Mouse (Mus musculus) erythroblast, embryonic 14.5 days (primary cell): ENCODE data around the gene Npepl1. TPM values are rescaled to one million over a fixed set of nuclear protein-coding genes. Genes with fewer than 3 reads are reported as not detected.

Experiments used
- H3K27me3 ChIP-seq: 2 replicates; pipeline ENCODE4 v1.6.1; 2012; ENCODE audit warnings: inconsistent platforms; ENCODE audit not compliant: control insufficient read depth
- H3K36me3 ChIP-seq: 2 replicates; pipeline ENCODE4 v1.6.1; 2012; ENCODE audit warnings: mild to moderate bottlenecking, inconsistent platforms; ENCODE audit not compliant: control insufficient read depth
- H3K4me1 ChIP-seq: 2 replicates; pipeline ENCODE4 v1.6.1; 2012; ENCODE audit warnings: inconsistent platforms; ENCODE audit not compliant: control insufficient read depth
- H3K4me3 ChIP-seq: replicated peaks from 2 replicates; pipeline ENCODE3; 2012; ENCODE audit warnings: moderate library complexity, mild to moderate bottlenecking, inconsistent platforms
- H3K9me3 ChIP-seq: 2 replicates; pipeline ENCODE4 v1.6.1; 2012; ENCODE audit warnings: low read length, inconsistent platforms, mixed read lengths; ENCODE audit not compliant: control insufficient read depth
- GATA1 ChIP-seq: IDR thresholded peaks from 2 replicates; pipeline ENCODE4 v1.6.1; 2012; ENCODE audit warnings: low read length, inconsistent platforms, mixed read lengths
- TAL1 ChIP-seq: IDR thresholded peaks from 3 replicates; pipeline ENCODE4 v1.6.1; 2012; ENCODE audit warnings: low read length, inconsistent platforms, mixed read lengths
- polyA plus RNA-seq: library from polyadenylated mRNA; stranded (reverse); fragments of >175 nt; gene quantifications from 2 replicates; pipeline ENCODE4 v1.2.3, GENCODE M21; 2012

The Npepl1 gene
- polyA plus RNA-seq, 1 experiment = 2.3 TPM

DNA sequence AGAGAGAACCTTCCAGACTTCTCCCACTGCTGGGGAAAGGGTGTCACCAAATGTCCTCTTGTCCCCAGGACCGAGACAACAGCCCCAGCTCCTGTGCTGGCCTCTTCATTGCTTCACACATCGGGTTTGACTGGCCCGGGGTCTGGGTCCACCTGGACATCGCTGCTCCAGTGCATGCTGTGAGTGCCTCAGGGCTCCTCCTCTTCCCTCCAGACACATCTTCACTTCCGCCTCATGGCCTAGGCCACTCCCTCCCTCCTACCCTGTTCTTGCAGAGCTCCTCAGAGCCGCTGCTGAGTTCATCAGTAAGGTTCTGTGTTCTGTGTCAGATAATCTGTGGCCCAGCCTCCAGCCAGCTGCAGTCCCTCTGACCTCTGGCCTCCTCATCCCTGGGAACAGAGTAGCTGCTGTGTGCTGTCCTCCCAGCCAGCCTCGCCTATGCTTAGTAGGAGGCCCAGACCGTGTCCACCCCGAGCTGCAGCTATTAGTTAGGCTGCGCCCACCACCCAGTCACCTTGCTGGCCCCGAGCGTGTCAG lies 11.3 kb downstream of the Npepl1 start:
- H3K27me3 ChIP-seq = no peaks in the 10 kb centered on the region; the same call in 1 of the 2 replicates
- no peak for TF ChIP-seq GATA1
- TF ChIP-seq TAL1 = no peak
- peaks cover 64% of the 10 kb centered on the region for H3K36me3 ChIP-seq
- peaks cover 17% of the 10 kb centered on the region for H3K9me3 ChIP-seq
- no peak overlapping the region for H3K4me3 ChIP-seq
- no peaks in the 10 kb centered on the region for H3K4me1 ChIP-seq

DNA sequence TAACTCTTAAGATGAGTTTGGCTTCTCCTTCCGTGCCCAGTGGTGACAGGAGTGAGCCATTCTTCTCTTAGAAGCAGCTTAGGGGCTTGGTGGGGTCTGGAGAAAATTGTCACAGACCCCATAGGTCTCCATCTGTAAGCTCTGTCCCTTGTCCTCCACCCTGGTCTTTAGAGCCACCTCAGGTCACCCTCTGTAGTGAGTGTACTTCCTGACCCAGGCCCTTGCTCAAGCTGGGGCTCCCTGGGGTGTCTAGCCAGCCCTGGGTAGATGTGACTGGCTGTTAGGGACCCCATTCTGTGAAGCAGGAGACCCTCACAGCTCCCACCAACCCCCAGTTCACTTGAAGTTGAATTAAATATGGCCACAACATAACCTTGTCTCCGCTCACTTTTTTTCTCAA lies 12.2 kb downstream of the Npepl1 start:
- Histone ChIP-seq H3K9me3 (peaks cover 17% of the 10 kb centered on the region), H3K4me1 (no peaks in the 10 kb centered on the region), H3K36me3 (peaks cover 57% of the 10 kb centered on the region), H3K4me3 (no peak overlapping the region), H3K27me3 (no peaks in the 10 kb centered on the region; the same call in 1 of the 2 replicates)
- no peak for TF ChIP-seq TAL1
- TF ChIP-seq GATA1 = no peak

DNA sequence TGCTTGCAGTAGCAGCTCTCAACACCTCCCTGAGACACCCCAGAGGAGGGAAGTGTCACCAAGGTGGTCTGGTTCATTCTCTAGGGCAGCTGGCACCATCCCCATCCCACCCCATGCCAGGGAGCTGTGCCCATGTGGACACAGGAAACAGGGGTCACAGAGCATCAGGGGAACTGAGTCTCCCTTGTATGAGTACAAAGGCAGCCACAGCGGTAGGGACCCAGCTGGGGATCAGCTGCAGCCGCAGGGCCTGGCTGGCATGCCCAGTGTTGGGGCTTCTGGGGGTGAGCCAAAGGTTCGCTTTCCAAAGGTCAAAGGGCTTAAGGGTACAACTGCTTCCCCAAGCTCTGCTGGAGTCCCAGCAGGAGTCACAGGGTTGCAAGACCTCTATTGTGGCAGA lies 13.6 kb downstream of the Npepl1 start:
- no peaks in the 10 kb centered on the region for H3K4me1 ChIP-seq
- peaks cover 50% of the 10 kb centered on the region for H3K36me3 ChIP-seq
- TF ChIP-seq TAL1 = no peak
- TF ChIP-seq GATA1 = no peak

DNA sequence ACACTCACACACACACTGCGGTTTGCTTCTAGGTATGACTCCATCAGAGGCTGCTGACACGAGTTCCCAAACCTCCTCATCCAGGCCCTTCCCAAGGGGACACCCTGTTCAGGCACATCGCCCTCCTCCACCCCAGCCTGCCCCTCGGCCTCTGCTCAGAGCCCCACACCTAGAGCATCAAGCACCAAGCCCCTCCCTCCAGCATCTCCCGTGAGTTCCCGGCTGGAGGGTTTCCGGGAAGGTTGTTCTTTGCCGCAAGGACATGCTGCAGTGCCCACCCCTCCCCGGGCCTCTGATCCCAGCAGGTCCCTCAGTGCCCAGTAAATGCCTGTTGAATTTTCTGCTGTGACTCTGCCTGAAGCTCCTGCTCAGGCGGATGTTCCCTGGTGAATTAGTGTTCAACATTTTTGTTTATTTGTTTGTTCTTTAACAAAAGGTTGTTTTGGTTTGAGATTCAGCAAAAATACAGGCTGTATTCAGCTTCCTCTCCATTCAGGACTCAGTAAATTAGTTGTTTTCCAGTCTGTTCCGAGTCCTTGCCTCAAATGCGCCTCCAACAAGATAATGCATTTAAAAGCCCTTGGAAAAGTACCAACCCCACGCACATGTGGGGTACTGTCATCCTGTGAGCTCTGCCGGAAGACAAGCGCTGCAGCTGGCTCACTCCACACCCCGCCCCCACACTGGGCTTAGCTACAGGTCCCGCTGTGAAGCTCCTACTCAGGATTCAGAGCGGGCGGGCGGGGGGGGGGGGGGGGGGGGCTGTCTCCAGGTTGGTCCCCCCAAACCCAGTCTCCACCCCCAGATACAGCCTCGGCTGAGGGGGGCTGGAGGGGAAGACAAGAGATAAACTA lies 16.6 kb downstream of the Npepl1 start:
- TF ChIP-seq TAL1 (no peak), GATA1 (no peak)
- Histone ChIP-seq H3K4me3 (no peak overlapping the region), H3K4me1 (no peaks in the 10 kb centered on the region), H3K36me3 (peaks cover 22% of the 10 kb centered on the region), H3K27me3 (no peaks in the 10 kb centered on the region; the same call in 1 of the 2 replicates), H3K9me3 (peaks cover 17% of the 10 kb centered on the region)

More for the DNA sequence above, 13.6 kb downstream of the Npepl1 start:
- H3K4me3 ChIP-seq = no peak overlapping the region
- H3K27me3 ChIP-seq = no peaks in the 10 kb centered on the region; the same call in 1 of the 2 replicates
- H3K9me3 ChIP-seq = peaks cover 17% of the 10 kb centered on the region

DNA sequence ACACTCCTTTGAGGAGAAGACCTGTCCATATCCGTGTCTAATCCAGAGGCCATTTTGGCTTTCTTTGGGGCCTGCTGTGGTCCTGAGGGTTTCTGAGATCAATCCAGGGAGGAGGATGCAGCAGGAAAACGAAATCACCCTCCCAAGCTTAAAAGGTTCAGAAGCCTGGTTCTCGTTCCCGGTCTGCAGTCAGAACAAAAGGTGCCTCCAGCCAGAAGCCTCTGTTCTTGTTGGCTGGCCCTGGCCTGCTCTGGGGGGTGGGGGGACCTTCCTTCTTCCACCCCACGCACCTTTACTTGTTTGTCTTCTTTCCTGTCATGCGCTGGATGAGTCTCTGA lies 17.2 kb downstream of the Npepl1 start:
- Histone ChIP-seq H3K36me3 (peaks cover 16% of the 10 kb centered on the region), H3K27me3 (no peaks in the 10 kb centered on the region; the same call in 1 of the 2 replicates), H3K4me3 (no peak overlapping the region), H3K9me3 (peaks cover 17% of the 10 kb centered on the region), H3K4me1 (no peaks in the 10 kb centered on the region)
- no peak for TF ChIP-seq TAL1
- TF ChIP-seq GATA1 = no peak

DNA sequence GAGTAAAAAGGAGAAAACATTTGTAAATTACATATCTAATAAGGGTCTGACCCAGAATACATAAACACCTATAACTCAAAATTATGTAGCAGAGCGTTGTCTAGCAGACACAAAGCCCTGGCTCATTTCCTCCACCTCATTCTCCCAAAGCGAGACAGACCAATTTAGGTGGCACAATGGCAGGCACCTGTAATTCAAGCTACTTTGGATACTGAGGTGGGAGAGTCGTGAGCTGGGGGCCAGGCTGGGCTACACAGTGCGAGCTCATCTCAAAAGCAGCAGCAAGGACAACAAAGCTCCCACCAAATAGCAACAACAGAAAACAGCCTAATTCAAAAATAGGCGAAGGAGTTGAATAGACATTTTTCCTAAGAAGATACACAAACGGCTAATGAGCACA lies 18.8 kb downstream of the Npepl1 start:
- Histone ChIP-seq H3K4me1 (no peaks in the 10 kb centered on the region), H3K4me3 (no peak overlapping the region), H3K9me3 (peaks cover 13% of the 10 kb centered on the region), H3K27me3 (no peaks in the 10 kb centered on the region; the same call in 1 of the 2 replicates), H3K36me3 (peaks cover 5% of the 10 kb centered on the region)
- TF ChIP-seq TAL1 (no peak), GATA1 (no peak)

DNA sequence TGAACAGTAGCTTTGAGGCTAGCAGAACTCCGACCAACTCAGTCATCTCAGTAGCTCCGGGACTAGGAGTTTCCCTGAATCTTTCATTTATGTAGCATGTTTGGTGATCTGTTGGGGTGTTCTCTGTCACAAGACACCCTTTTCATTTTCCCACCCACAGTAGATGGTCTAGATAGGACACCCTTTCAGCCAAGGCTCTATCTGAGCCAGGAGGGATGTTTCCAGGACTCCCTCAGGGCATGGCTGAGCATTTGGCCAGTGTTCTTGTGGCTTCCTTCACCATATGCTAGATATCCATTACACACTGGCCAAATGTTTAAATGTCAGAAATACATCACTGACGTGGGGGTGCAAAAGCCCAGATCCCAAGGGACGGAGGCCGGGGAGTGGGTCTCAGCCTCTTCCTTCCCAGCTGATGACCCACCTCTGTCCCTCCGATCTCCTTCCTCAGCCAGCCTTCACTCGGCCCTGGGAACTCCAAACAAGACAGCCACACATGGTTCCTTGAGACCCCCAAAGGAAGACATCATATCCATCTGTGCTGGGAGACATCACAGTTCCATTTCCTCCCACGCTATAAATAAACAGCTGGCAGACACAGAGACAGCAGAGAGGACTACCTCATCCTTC lies 20.4 kb downstream of the Npepl1 start:
- TF ChIP-seq TAL1 = no peak
- TF ChIP-seq GATA1 = no peak
- Histone ChIP-seq H3K9me3 (no peaks in the 10 kb centered on the region), H3K36me3 (no peaks in the 10 kb centered on the region), H3K4me1 (no peaks in the 10 kb centered on the region), H3K27me3 (no peaks in the 10 kb centered on the region; the same call in 1 of the 2 replicates), H3K4me3 (no peak overlapping the region)

DNA sequence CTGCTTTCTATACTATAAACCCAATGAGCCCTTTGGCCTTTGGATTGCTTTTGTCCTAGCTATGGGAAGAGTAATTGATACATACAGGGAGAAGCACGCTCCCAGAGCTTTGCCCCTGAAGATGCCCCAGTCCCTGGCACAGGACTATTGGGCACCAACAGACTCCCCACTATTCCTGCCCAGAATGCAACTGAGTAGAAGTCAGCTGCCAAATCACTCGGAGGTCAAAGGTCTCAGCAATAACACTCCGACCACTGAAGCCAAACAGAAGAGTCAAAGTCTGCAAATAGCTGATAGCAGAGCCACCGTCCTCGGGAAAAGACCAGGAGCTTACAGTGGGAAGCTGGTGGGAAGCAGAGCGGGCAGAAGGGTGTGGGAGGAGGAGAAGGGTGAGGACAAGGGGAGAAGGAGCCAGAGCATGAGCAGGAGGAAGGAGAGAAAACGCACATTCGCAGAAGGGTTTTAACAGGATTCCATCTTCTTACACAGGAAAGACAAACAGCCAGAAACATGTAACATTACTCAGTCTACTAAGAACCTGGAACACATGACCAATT lies 22.3 kb downstream of the Npepl1 start:
- Histone ChIP-seq H3K4me3 (no peak overlapping the region), H3K4me1 (no peaks in the 10 kb centered on the region), H3K36me3 (no peaks in the 10 kb centered on the region), H3K27me3 (no peaks in the 10 kb centered on the region), H3K9me3 (no peaks in the 10 kb centered on the region)
- no peak for TF ChIP-seq TAL1

DNA sequence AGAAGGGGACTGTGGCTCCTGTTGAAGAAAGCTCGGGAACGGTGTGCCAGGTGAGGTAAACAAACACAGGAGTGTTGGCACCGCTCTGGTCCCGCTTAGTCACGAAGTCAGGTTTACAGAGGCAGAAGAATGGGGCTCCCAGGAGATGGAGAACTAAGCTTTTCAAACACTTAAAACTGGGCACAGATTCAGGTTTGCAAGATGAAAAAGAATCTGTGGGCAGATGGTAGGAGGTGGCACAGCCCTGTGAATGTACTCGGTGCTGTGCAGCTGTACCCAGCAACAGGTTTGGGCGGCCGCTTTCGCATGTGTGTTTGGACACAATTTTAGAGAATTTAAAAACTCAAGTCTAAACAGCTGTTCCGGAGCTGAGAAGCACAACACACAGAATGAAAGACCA lies 48.9 kb downstream of the Npepl1 start:
- Histone ChIP-seq H3K27me3 (no peaks in the 10 kb centered on the region), H3K36me3 (no peaks in the 10 kb centered on the region), H3K4me3 (no peak overlapping the region), H3K4me1 (no peaks in the 10 kb centered on the region), H3K9me3 (no peaks in the 10 kb centered on the region)
- no peak for TF ChIP-seq TAL1
- TF ChIP-seq GATA1 = no peak
